Mouse (Mus musculus): ENCODE results near the gene Tppp3.

The Tppp3 gene

GRCm38 (mm10) chr8:105484392-105484791, 13.1 kb upstream of the Tppp3 start:
- DNase-seq (ENCODE audit: low spot score): peak; percentile 64

GRCm38 (mm10) chr8:105484030-105484368, 12.7 kb upstream of the Tppp3 start:
- no peak for DNase-seq (ENCODE audit: low spot score)

GRCm38 (mm10) chr8:105483212-105484029, 12.1 kb upstream of the Tppp3 start:
- no peak for DNase-seq (ENCODE audit: low spot score)

- DNase-seq (ENCODE audit: low spot score): no peak
Measured at GRCm38 (mm10) chr8:105482123-105482522, 10.8 kb upstream of the Tppp3 start.

GRCm38 (mm10) chr8:105481453-105481852, 10.1 kb upstream of the Tppp3 start:
- DNase-seq (ENCODE audit: low spot score): no peak

- no peak for DNase-seq (ENCODE audit: low spot score)
Measured at GRCm38 (mm10) chr8:105481013-105481412, 9.7 kb upstream of the Tppp3 start.

GRCm38 (mm10) chr8:105477792-105478191, 6.5 kb upstream of the Tppp3 start:
- no peak for DNase-seq (ENCODE audit: low spot score)

GRCm38 (mm10) chr8:105476628-105477413, 5.5 kb upstream of the Tppp3 start:
- no peak for DNase-seq (ENCODE audit: low spot score)

GRCm38 (mm10) chr8:105476161-105476560, 4.8 kb upstream of the Tppp3 start:
- DNase-seq (ENCODE audit: low spot score): no peak

GRCm38 (mm10) chr8:105475742-105476141, 4.4 kb upstream of the Tppp3 start:
- DNase-seq (ENCODE audit: low spot score): no peak

GRCm38 (mm10) chr8:105475254-105475653, 3.9 kb upstream of the Tppp3 start:
- no peak for DNase-seq (ENCODE audit: low spot score)

- DNase-seq (ENCODE audit: low spot score): no peak
Measured at GRCm38 (mm10) chr8:105474680-105475079, 3.4 kb upstream of the Tppp3 start.

- no peak for DNase-seq (ENCODE audit: low spot score)
Measured at GRCm38 (mm10) chr8:105473816-105474606, 2.7 kb upstream of the Tppp3 start.

GRCm38 (mm10) chr8:105472983-105473382, 1.7 kb upstream of the Tppp3 start:
- DNase-seq (ENCODE audit: low spot score): no peak

GRCm38 (mm10) chr8:105472414-105472932, 1.1 kb upstream of the Tppp3 start:
- DNase-seq (ENCODE audit: low spot score): no peak

- no peak for DNase-seq (ENCODE audit: low spot score)
Measured at GRCm38 (mm10) chr8:105470681-105471313, 529 bp downstream of the Tppp3 start.

GRCm38 (mm10) chr8:105470262-105470661, 1.1 kb downstream of the Tppp3 start:
- no peak for DNase-seq (ENCODE audit: low spot score)

GRCm38 (mm10) chr8:105469816-105470215, 1.5 kb downstream of the Tppp3 start:
- no peak for DNase-seq (ENCODE audit: low spot score)

- peak; percentile 83 for DNase-seq (ENCODE audit: low spot score)
Measured at GRCm38 (mm10) chr8:105469041-105469695, 2.2 kb downstream of the Tppp3 start.

- DNase-seq (ENCODE audit: low spot score): no peak
Measured at GRCm38 (mm10) chr8:105468002-105468720, 3.2 kb downstream of the Tppp3 start.

All from ovary, adult 18-20 months (tissue).